20 mouse cellular contexts compared by ENCODE assay signal in genomic region chr8:91867069-91867468, GRCm38 (mm10).
A peak's percentile ranks its signal among the peaks of the same experiment; 100 is the strongest.
DNase-seq lines count a peak whose midpoint lies in the region; ATAC-seq lines count a peak whose summit lies in the region.
"Had no signal": no experiment of that assay in that cellular context is flagged by ENCODE, and none has a peak within 500 bp of the region (broad histone marks: within the 10 kb centered on the region; RNA-seq: fewer than 3 reads in every experiment).

No protein-coding gene starts in this region.

- H3K27ac ChIP-seq in forebrain, embryonic 14.5 days (ENCODE audit: low read depth, low read length), result no peak overlapping the region
- H3K27ac ChIP-seq in neural tube, embryonic 11.5 days (ENCODE audit: low read depth, low read length), result no peak overlapping the region; the same call in 1 of the 2 replicates
- H3K27ac ChIP-seq: heart, adult 2 months; heart, embryonic 15.5 days; liver, embryonic 14.5 days had no signal

- no peak overlapping the region for H3K9ac ChIP-seq in forebrain, embryonic 14.5 days (ENCODE audit: low read length)
- H3K9ac ChIP-seq in neural tube, embryonic 11.5 days (ENCODE audit: low read length), result no peak overlapping the region
- H3K9ac ChIP-seq: heart, embryonic 15.5 days; liver, embryonic 14.5 days had no signal

- H3K4me2 ChIP-seq in forebrain, embryonic 14.5 days (ENCODE audit: low read length), result no peak overlapping the region
- H3K4me2 ChIP-seq in neural tube, embryonic 11.5 days (ENCODE audit: low read depth), result no peak overlapping the region
- H3K4me2 ChIP-seq: heart, embryonic 15.5 days had no signal

- peak; percentile 55 for DNase-seq in embryo, embryonic 10 days (ENCODE audit: low spot score)
- DNase-seq in embryo, embryonic 9.5 days (ENCODE audit: extremely low spot score), result no peak
- peak; percentile 7 for DNase-seq in lung, postnatal 10 days
- DNase-seq in lung, postnatal 36 days, result no peak
- peak; percentile 62 for DNase-seq in forebrain, embryonic 14.5 days (ENCODE audit: low spot score)
- peak; percentile 62 for DNase-seq in neural tube, embryonic 11.5 days (ENCODE audit: low spot score)
- DNase-seq in heart, postnatal 14 days, result no peak
- DNase-seq: adrenal gland, postnatal 36 days; cerebellum, adult 9-10 months; gastrocnemius, postnatal 14 days; heart, adult 2 months; kidney, postnatal 4 days; left cerebral cortex, postnatal 4 days; lung, postnatal 14 days; right cerebral cortex, adult 18-20 months had no signal

- peaks cover 38% of the 10 kb centered on the region for H3K27me3 ChIP-seq in forebrain, embryonic 14.5 days (replicated peaks; ENCODE audit: control insufficient read depth, insufficient read depth, low read length)
- H3K27me3 ChIP-seq in neural tube, embryonic 11.5 days (ENCODE audit: control insufficient read depth, insufficient read depth, low read length), result 0 out of 2 replicates have a peak, but pooled peaks cover 5% of the 10 kb centered on the region

- no peaks in the 10 kb centered on the region for H3K9me3 ChIP-seq in forebrain, embryonic 14.5 days (replicated peaks; ENCODE audit: control insufficient read depth, low read length)
- H3K9me3 ChIP-seq in neural tube, embryonic 11.5 days (ENCODE audit: control insufficient read depth, low read length), result no peaks in the 10 kb centered on the region
- H3K9me3 ChIP-seq: heart, embryonic 15.5 days had no signal

- intact Hi-C loops in heart, postnatal 14 days (cut with DNase I), result no loop called here

- WGBS in forebrain, embryonic 14.5 days, result 9% methylated on average over 7 of the region's 7 CpGs
- WGBS in neural tube, embryonic 11.5 days, result 5% methylated on average over 7 of the region's 7 CpGs

- H3K4me1 ChIP-seq in forebrain, embryonic 14.5 days (ENCODE audit: control insufficient read depth, insufficient read depth, low read length), result peaks cover 8% of the 10 kb centered on the region
- H3K4me1 ChIP-seq in neural tube, embryonic 11.5 days (ENCODE audit: control insufficient read depth, insufficient read depth, low read length), result peaks cover 7% of the 10 kb centered on the region; the same call in 1 of the 2 replicates

- H3K4me3 ChIP-seq in forebrain, embryonic 14.5 days (ENCODE audit: low read depth, low read length), result no peak overlapping the region
- no peak overlapping the region for H3K4me3 ChIP-seq in neural tube, embryonic 11.5 days (ENCODE audit: low read depth, low read length)
- H3K4me3 ChIP-seq: heart, adult 2 months; heart, embryonic 15.5 days had no signal

- peak; percentile 60; the same call in 1 of the 2 replicates for ATAC-seq in forebrain, embryonic 14.5 days
- ATAC-seq in neural tube, embryonic 11.5 days (ENCODE audit: insufficient read depth, low FRiP score, low TSS enrichment), result peak; percentile 58
- ATAC-seq in monocyte, adult 5-6 weeks (replicated peaks; ENCODE audit: insufficient number of reproducible peaks, low FRiP score, low TSS enrichment, poor library complexity, severe bottlenecking), result no peak
- ATAC-seq: CD4-positive, CD25-positive, alpha-beta regulatory T cell, adult 4 months had no signal

- no peaks in the 10 kb centered on the region for H3K36me3 ChIP-seq in forebrain, embryonic 14.5 days (ENCODE audit: control insufficient read depth, insufficient read depth, low read length)
- no peaks in the 10 kb centered on the region for H3K36me3 ChIP-seq in neural tube, embryonic 11.5 days (ENCODE audit: control insufficient read depth, insufficient read depth, low read length)
- H3K36me3 ChIP-seq: G1E; heart, embryonic 15.5 days had no signal

Comparison
In these comparisons a context has a peak if more than half of its experiments do, and no peak if none do; other contexts are left out.
1. DNase-seq: peak in embryo, embryonic 10 days (single experiment), lung, postnatal 10 days (single experiment), forebrain, embryonic 14.5 days (single experiment) and neural tube, embryonic 11.5 days (single experiment); none in embryo, embryonic 9.5 days (single experiment), lung, postnatal 36 days (single experiment) and heart, postnatal 14 days (0 of 2).